Mouse (Mus musculus) c-Kit-positive CD71-negative TER-119-negative erythroid progenitor cells, embryonic 14.5 days (primary cell): ENCODE results near the gene Steap2.

Experiments
- DNase-seq: peaks from one replicate; pipeline ENCODE4 v3.0.0-alpha.2; 2013; ENCODE audit warnings: low read depth

Gene Steap2

GRCm38 (mm10) chr5:5664371-5664926 is 29.9 kb downstream of the Steap2 start:
- no peak for DNase-seq

GRCm38 (mm10) chr5:5663655-5664370 is 30.6 kb downstream of the Steap2 start, which contains the start of gene Cfap69:
Gene Cfap69, minus strand, starts transcription at chr5:5664239.
- DNase-seq, result peak; percentile 46

GRCm38 (mm10) chr5:5663057-5663456 is 31.3 kb downstream of the Steap2 start:
- no peak for DNase-seq

GRCm38 (mm10) chr5:5658680-5659079 is 35.7 kb downstream of the Steap2 start:
- DNase-seq, result no peak

- DNase-seq, result no peak
Measured at GRCm38 (mm10) chr5:5657932-5658331, 36.4 kb downstream of the Steap2 start.

- no peak for DNase-seq
Measured at GRCm38 (mm10) chr5:5648817-5649569, 45.4 kb downstream of the Steap2 start.

- no peak for DNase-seq
Measured at GRCm38 (mm10) chr5:5646173-5646572, 48.2 kb downstream of the Steap2 start.

GRCm38 (mm10) chr5:5638496-5638895 is 55.9 kb downstream of the Steap2 start:
- DNase-seq, result no peak

GRCm38 (mm10) chr5:5625491-5625890 is 68.9 kb downstream of the Steap2 start:
- no peak for DNase-seq

- DNase-seq, result no peak
Measured at GRCm38 (mm10) chr5:5618329-5618728, 76.0 kb downstream of the Steap2 start.
